Mouse (Mus musculus): ENCODE results near the gene Efna3. TPM values are rescaled to one million over a fixed set of nuclear protein-coding genes. Genes with fewer than 3 reads are reported as not detected.

Gene Efna3
- 4.2 and 6.1 TPM in 2 replicates for polyA plus RNA-seq (2015; fragmentation: Nextera tagmentation; extraction: Ambion mirVana)

DNA sequence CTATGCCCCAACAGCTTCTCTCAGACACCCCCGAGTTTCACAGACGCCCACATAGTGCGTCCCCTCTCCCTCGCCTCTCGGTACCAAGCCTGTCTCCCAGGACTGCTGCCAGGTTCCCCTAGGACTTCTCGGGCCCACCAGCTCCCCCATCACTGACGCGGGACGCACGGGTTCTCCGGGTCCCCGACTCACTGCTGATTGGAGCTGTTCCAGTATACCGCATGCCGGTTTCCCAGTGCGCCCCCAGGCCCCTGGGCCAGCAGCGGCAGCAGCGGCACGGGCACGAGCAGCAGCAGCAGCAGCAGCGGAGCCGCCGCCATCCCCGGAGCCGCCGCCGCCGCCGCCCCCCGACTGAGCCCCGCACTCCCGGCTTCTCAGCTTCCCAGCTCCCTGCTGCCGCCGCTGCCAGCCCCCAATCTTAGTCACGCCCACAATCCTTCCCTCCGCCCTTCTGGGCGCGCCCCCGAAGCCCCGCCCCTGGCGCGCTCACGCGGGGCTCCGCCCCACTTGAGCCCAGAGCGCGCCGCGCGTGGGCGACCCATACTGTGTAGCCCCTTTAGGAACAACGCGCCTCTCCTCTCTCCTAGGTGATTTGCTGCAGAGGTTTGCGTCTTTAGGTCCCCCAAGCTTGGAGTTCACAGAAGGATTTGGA is at the start of gene Efna3:
Gene Efna3 (minus strand): TSS at position 452 of the 652 bp plus-strand sequence.
- peak within 1 kb of the TSS; percentile 58 for H3K9ac ChIP-seq (ENCODE audit: low read depth, low read length)
- TF ChIP-seq CTCF (IDR thresholded peaks at IDR 0.05; ENCODE audit: low read depth), result no peak
- H3K4me1 ChIP-seq (replicated peaks; ENCODE audit: insufficient read depth, low read length), result peaks cover 33% of the 10 kb centered on the region
- H3K36me3 ChIP-seq (ENCODE audit: insufficient read depth, low read length), result no peaks in the 10 kb centered on the region
- peaks cover 17% of the 10 kb centered on the region; the same call in 1 of the 2 replicates for H3K27me3 ChIP-seq (ENCODE audit: insufficient read depth, low read length)
- DNase-seq (ENCODE audit: low spot score), result peak; percentile 82
- H3K4me3 ChIP-seq (replicated peaks; ENCODE audit: low read depth, low read length), result peak within 1 kb of the TSS; percentile 46
- no peak within 1 kb of the TSS for H3K27ac ChIP-seq
- WGBS, result under 1% methylated on average over 49 of the region's 53 CpGs
- H3K4me2 ChIP-seq (ENCODE audit: low read length), result peak within 1 kb of the TSS; percentile 94
- H3K9me3 ChIP-seq (replicated peaks; ENCODE audit: low read length), result no peaks in the 10 kb centered on the region
- ATAC-seq (replicated peaks; ENCODE audit: low FRiP score, low read depth), result peak; percentile 11; the same call in 1 of the 2 replicates

DNA sequence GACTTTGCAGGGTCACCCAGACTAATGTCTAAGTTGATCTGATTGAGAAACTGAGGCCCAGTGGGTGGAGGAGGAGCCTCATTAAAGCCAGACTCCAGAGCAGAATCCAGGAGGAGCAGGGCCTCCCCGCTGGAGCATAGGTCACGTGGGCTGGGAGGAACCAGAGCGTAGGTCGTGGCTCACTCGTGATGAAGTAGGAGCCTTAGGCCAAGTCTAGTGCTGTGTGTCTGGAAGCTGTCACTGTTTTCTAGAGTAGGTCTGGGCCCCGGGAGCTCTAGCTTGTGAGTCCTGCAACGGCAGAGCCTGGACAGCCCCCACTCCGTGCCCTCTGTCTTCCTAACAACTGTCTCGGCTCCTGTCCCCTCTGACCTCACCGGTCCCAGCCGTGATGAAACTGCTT is 44.6 kb upstream of the Efna3 start:
- ATAC-seq (replicated peaks; ENCODE audit: low FRiP score, low read depth), result no peak
- H3K9me3 ChIP-seq (replicated peaks; ENCODE audit: low read length), result no peaks in the 10 kb centered on the region
- H3K36me3 ChIP-seq (ENCODE audit: insufficient read depth, low read length), result no peaks in the 10 kb centered on the region
- no peaks in the 10 kb centered on the region for H3K4me1 ChIP-seq (replicated peaks; ENCODE audit: insufficient read depth, low read length)
- no peak overlapping the region for H3K27ac ChIP-seq
- no peak overlapping the region for H3K4me3 ChIP-seq (replicated peaks; ENCODE audit: low read depth, low read length)
- no peaks in the 10 kb centered on the region for H3K27me3 ChIP-seq (ENCODE audit: insufficient read depth, low read length)
- DNase-seq (ENCODE audit: low spot score), result no peak
- H3K4me2 ChIP-seq (ENCODE audit: low read length), result no peak overlapping the region
- no peak for TF ChIP-seq CTCF (IDR thresholded peaks at IDR 0.05; ENCODE audit: low read depth)
- 47% methylated on average over 11 of the region's 11 CpGs for WGBS
- H3K9ac ChIP-seq (ENCODE audit: low read depth, low read length), result no peak overlapping the region

DNA sequence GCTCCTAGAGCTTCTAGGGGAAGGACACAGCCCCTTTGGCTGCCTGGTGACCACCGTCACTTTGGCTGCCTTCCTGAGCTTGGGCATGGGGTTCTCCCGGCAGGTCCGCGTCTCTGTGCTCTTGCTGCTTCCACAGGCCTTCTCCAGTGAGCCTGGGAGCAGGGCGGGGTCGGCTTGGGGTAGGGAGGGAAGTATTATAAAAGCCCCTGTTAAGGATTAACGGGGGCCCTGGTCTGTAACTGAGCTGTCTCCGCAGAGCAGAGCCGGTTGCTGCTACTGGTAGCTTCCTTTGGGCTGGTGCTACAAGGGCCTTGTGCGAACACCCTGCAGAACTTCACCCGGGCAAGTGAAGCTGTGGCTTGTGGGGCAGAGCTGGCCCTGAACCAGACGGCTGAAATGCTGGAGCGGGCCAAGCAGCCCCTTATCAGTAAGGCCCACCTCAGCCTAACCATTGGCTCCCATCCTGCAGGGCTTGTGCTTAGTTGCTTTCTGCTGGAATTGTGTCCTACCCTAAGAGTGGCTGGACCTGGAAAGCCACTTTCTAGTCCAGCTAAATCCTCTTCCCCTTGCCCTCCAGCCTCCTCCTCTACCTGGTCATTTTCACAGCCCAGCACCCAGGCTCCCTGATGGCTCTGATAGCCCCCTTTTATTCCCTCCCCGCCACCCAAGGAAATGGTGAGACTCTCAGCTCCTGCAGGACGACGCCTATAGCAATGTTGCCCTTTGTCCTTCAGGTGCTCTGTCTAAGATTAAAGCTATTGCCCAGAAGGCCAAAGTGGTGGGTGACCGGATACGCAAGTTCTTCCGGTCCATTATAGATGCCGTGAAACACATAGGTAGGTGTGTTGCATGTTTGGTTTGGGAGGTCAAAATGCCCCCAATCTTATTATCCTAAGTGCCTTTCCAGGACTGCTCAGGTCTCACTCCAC is 43.0 kb upstream of the Efna3 start:
- TF ChIP-seq CTCF (IDR thresholded peaks at IDR 0.05; ENCODE audit: low read depth), result no peak
- Histone ChIP-seq H3K36me3 (ENCODE audit: insufficient read depth, low read length) (no peaks in the 10 kb centered on the region), H3K4me2 (ENCODE audit: low read length) (no peak overlapping the region), H3K27ac (no peak overlapping the region), H3K27me3 (ENCODE audit: insufficient read depth, low read length) (no peaks in the 10 kb centered on the region), H3K4me1 (replicated peaks; ENCODE audit: insufficient read depth, low read length) (no peaks in the 10 kb centered on the region), H3K9me3 (replicated peaks; ENCODE audit: low read length) (no peaks in the 10 kb centered on the region), H3K9ac (ENCODE audit: low read depth, low read length) (no peak overlapping the region), H3K4me3 (replicated peaks; ENCODE audit: low read depth, low read length) (no peak overlapping the region)
- WGBS, result 61% methylated on average over 20 of the region's 20 CpGs
- DNase-seq (ENCODE audit: low spot score) (no peak), ATAC-seq (replicated peaks; ENCODE audit: low FRiP score, low read depth) (peak; percentile 34; the same call in 1 of the 2 replicates)

DNA sequence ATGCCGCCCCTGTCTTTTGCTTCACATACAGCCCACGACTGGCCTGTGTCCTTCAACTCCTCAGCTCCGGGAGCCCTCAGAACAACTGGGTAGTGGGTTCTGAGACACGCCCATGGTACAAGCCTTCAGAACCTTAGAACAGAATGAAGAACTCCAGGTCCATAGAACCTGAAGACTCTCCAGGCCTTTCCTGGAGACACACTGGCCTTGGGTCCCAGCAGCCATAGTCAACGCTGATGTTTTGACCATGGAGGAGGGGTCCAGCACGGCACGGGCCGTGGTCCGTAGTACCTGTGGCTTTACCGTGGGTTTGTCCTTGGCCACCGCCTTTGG is 42.4 kb upstream of the Efna3 start, which contains the start of gene Dcst1:
Gene Dcst1 (minus strand): TSS at position 101 of the 333 bp plus-strand sequence.
- ATAC-seq (replicated peaks; ENCODE audit: low FRiP score, low read depth) (no peak), DNase-seq (ENCODE audit: low spot score) (no peak)
- Histone ChIP-seq H3K36me3 (ENCODE audit: insufficient read depth, low read length) (no peaks in the 10 kb centered on the region), H3K27ac (no peak within 1 kb of the TSS), H3K9me3 (replicated peaks; ENCODE audit: low read length) (no peaks in the 10 kb centered on the region), H3K4me3 (replicated peaks; ENCODE audit: low read depth, low read length) (no peak within 1 kb of the TSS), H3K4me2 (ENCODE audit: low read length) (no peak within 1 kb of the TSS), H3K4me1 (replicated peaks; ENCODE audit: insufficient read depth, low read length) (no peaks in the 10 kb centered on the region), H3K9ac (ENCODE audit: low read depth, low read length) (no peak within 1 kb of the TSS), H3K27me3 (ENCODE audit: insufficient read depth, low read length) (no peaks in the 10 kb centered on the region)
- 86% methylated on average over 11 of the region's 11 CpGs for WGBS
- no peak for TF ChIP-seq CTCF (IDR thresholded peaks at IDR 0.05; ENCODE audit: low read depth)

DNA sequence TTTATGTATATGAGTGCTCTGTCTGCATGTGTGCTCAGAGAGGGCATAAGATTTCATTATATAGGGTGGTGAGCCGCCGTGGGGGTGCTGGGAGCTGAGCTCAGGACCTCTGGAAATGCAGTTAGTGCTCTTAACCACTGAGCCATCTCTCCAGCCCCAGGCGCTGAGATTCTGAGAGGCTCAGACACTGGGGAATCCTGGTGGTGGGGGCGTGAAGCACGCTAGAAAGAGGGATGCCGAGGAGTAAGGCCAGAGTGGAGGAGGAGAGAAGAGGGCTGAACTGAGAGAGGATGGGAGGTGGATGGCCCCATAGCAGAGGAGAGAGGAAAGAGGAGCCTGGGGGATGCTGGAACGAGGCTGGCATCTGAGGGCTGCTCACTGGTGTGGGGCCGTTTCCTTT is 41.9 kb upstream of the Efna3 start:
- no peaks in the 10 kb centered on the region for H3K27me3 ChIP-seq (ENCODE audit: insufficient read depth, low read length)
- no peak for ATAC-seq (replicated peaks; ENCODE audit: low FRiP score, low read depth)
- H3K4me1 ChIP-seq (replicated peaks; ENCODE audit: insufficient read depth, low read length), result no peaks in the 10 kb centered on the region
- H3K9me3 ChIP-seq (replicated peaks; ENCODE audit: low read length), result no peaks in the 10 kb centered on the region
- DNase-seq (ENCODE audit: low spot score), result no peak
- no peak overlapping the region for H3K27ac ChIP-seq
- H3K36me3 ChIP-seq (ENCODE audit: insufficient read depth, low read length), result no peaks in the 10 kb centered on the region
- no peak overlapping the region for H3K4me3 ChIP-seq (replicated peaks; ENCODE audit: low read depth, low read length)
- H3K4me2 ChIP-seq (ENCODE audit: low read length), result no peak overlapping the region
- WGBS, result 60% methylated on average over 8 of the region's 8 CpGs
- H3K9ac ChIP-seq (ENCODE audit: low read depth, low read length), result no peak overlapping the region
- TF ChIP-seq CTCF (IDR thresholded peaks at IDR 0.05; ENCODE audit: low read depth), result no peak

DNA sequence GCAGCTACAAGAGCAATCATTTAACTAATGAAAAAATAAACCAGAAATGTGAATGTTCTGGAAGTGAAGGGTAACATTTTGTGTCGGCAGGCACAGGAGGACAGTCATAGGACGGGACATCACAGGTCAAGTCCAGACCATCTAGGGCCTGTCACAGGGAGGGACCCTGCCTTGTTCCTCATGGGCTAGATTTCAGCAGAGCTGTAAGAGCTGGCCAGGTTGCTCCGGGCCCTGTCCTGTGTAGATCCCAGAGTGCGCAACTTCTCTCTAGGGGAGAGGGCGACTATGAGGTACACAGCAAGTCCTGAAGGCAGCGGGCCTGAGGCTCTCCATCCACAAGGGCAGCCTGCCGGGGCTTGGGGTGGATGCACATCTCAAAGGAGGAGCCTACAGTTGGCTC is 38.9 kb upstream of the Efna3 start, which contains the start of gene Dcst2:
Gene Dcst2 (plus strand): TSS at position 301 of the 400 bp plus-strand sequence.
- no peak for ATAC-seq (replicated peaks; ENCODE audit: low FRiP score, low read depth)
- no peak for TF ChIP-seq CTCF (IDR thresholded peaks at IDR 0.05; ENCODE audit: low read depth)

More for the DNA sequence above, 38.9 kb upstream of the Efna3 start, which contains the start of gene Dcst2:
- H3K36me3 ChIP-seq (ENCODE audit: insufficient read depth, low read length), result no peaks in the 10 kb centered on the region
- H3K4me1 ChIP-seq (replicated peaks; ENCODE audit: insufficient read depth, low read length), result no peaks in the 10 kb centered on the region
- H3K27ac ChIP-seq, result no peak within 1 kb of the TSS
- H3K27me3 ChIP-seq (ENCODE audit: insufficient read depth, low read length), result no peaks in the 10 kb centered on the region
- DNase-seq (ENCODE audit: low spot score), result no peak
- WGBS, result 92% methylated on average over 7 of the region's 7 CpGs
- no peak within 1 kb of the TSS for H3K9ac ChIP-seq (ENCODE audit: low read depth, low read length)
- H3K9me3 ChIP-seq (replicated peaks; ENCODE audit: low read length), result no peaks in the 10 kb centered on the region
- no peak within 1 kb of the TSS for H3K4me3 ChIP-seq (replicated peaks; ENCODE audit: low read depth, low read length)
- H3K4me2 ChIP-seq (ENCODE audit: low read length), result no peak within 1 kb of the TSS
